In genomic region chr19:37235818-37236217, GRCm38 (mm10) we compare ENCODE assay signal across 17 mouse cellular contexts. TPM values are rescaled to one million over a fixed set of nuclear protein-coding genes. Genes with fewer than 3 reads are reported as not detected.
A peak's percentile ranks its signal among the peaks of the same experiment; 100 is the strongest.
DNase-seq lines count a peak whose midpoint lies in the region; ATAC-seq and TF ChIP-seq lines count a peak whose summit lies in the region.
"Had no signal": no experiment of that assay in that cellular context is flagged by ENCODE, and none has a peak within 500 bp of the region (broad histone marks: within the 10 kb centered on the region; RNA-seq: fewer than 3 reads in every experiment).

No protein-coding gene starts in this region.

- no peak overlapping the region for H3K27ac ChIP-seq in forebrain, embryonic 14.5 days (ENCODE audit: low read depth, low read length)
- H3K27ac ChIP-seq in forebrain, embryonic 12.5 days, result no peak overlapping the region
- H3K27ac ChIP-seq in bone marrow, adult 2 months (ENCODE audit: control insufficient read depth, insufficient read depth, low read depth, low read length, poor library complexity), result peak overlapping the region; percentile 21; the same call in 1 of the 2 replicates
- peak overlapping the region; percentile 93 for H3K27ac ChIP-seq in liver, postnatal 0 days (ENCODE audit: low read depth)
- H3K27ac ChIP-seq in neural tube, embryonic 15.5 days (replicated peaks), result no peak overlapping the region
- H3K27ac ChIP-seq: embryonic facial prominence, embryonic 13.5 days; forebrain, embryonic 13.5 days; hindbrain, embryonic 10.5 days; limb, embryonic 15.5 days; stomach, postnatal 0 days had no signal

- H3K4me3 ChIP-seq in forebrain, embryonic 14.5 days (ENCODE audit: low read depth, low read length), result no peak overlapping the region
- no peak overlapping the region for H3K4me3 ChIP-seq in forebrain, embryonic 12.5 days (replicated peaks)
- H3K4me3 ChIP-seq in bone marrow, adult 2 months (replicated peaks; ENCODE audit: control insufficient read depth, low read depth, low read length), result no peak overlapping the region
- H3K4me3 ChIP-seq in liver, postnatal 0 days (ENCODE audit: low read depth, low read length), result no peak overlapping the region
- H3K4me3 ChIP-seq in neural tube, embryonic 15.5 days (replicated peaks), result no peak overlapping the region
- H3K4me3 ChIP-seq: embryonic facial prominence, embryonic 13.5 days; forebrain, embryonic 13.5 days; hindbrain, embryonic 10.5 days; limb, embryonic 15.5 days had no signal

- H3K9me3 ChIP-seq in forebrain, embryonic 14.5 days (replicated peaks; ENCODE audit: control insufficient read depth, low read length), result no peaks in the 10 kb centered on the region
- no peaks in the 10 kb centered on the region for H3K9me3 ChIP-seq in forebrain, embryonic 12.5 days
- no peaks in the 10 kb centered on the region for H3K9me3 ChIP-seq in liver, postnatal 0 days (ENCODE audit: low read length)
- no peaks in the 10 kb centered on the region for H3K9me3 ChIP-seq in neural tube, embryonic 15.5 days (replicated peaks)
- H3K9me3 ChIP-seq: embryonic facial prominence, embryonic 13.5 days; forebrain, embryonic 13.5 days; hindbrain, embryonic 10.5 days; limb, embryonic 15.5 days had no signal

- no peak overlapping the region for H3K4me2 ChIP-seq in forebrain, embryonic 14.5 days (ENCODE audit: low read length)
- no peak overlapping the region for H3K4me2 ChIP-seq in forebrain, embryonic 12.5 days
- peak overlapping the region; percentile 79; the same call in 1 of the 2 replicates for H3K4me2 ChIP-seq in liver, postnatal 0 days (ENCODE audit: low read depth, low read length)
- no peak overlapping the region for H3K4me2 ChIP-seq in neural tube, embryonic 15.5 days
- H3K4me2 ChIP-seq: embryonic facial prominence, embryonic 13.5 days; forebrain, embryonic 13.5 days; limb, embryonic 15.5 days had no signal

- 36% methylated on average over 8 of the region's 8 CpGs for WGBS in forebrain, embryonic 14.5 days
- 53% methylated on average over 8 of the region's 8 CpGs for WGBS in forebrain, embryonic 12.5 days
- 66% methylated on average over 8 of the region's 8 CpGs for WGBS in bone marrow, adult 2 months
- WGBS in liver, postnatal 0 days (ENCODE audit: insufficient replicate concordance), result 60% methylated on average over 8 of the region's 8 CpGs
- WGBS in neural tube, embryonic 15.5 days, result 58% methylated on average over 8 of the region's 8 CpGs

- no peak for ATAC-seq in forebrain, embryonic 14.5 days
- no peak for ATAC-seq in forebrain, embryonic 12.5 days (ENCODE audit: low FRiP score)
- ATAC-seq in liver, postnatal 0 days, result no peak
- ATAC-seq in neural tube, embryonic 15.5 days (ENCODE audit: low FRiP score), result no peak
- ATAC-seq: forebrain, embryonic 13.5 days had no signal

- peak; percentile 40; the same call in 1 of the 2 replicates for TF ChIP-seq EP300 in liver, postnatal 0 days (IDR thresholded peaks at IDR 0.05; ENCODE audit: low read depth)

- intact Hi-C loops in left cerebral cortex, postnatal 4 days (cut with DNase I), result loop anchor here (5.0 kb wide), 1 partner anchor 269 kb away; no protein-coding TSS in a partner anchor

- TF ChIP-seq CTCF in bone marrow, adult 2 months (IDR thresholded peaks at IDR 0.05; ENCODE audit: control insufficient read depth, insufficient read depth, low read length), result no peak
- TF ChIP-seq CTCF in liver, postnatal 0 days (IDR thresholded peaks at IDR 0.05; ENCODE audit: low read depth), result no peak

- peaks cover 13% of the 10 kb centered on the region; the same call in 1 of the 2 replicates for H3K4me1 ChIP-seq in forebrain, embryonic 14.5 days (ENCODE audit: control insufficient read depth, insufficient read depth, low read length)
- peaks cover 23% of the 10 kb centered on the region for H3K4me1 ChIP-seq in forebrain, embryonic 12.5 days
- peaks cover 3% of the 10 kb centered on the region; the same call in 1 of the 2 replicates for H3K4me1 ChIP-seq in bone marrow, adult 2 months (ENCODE audit: control insufficient read depth, insufficient read depth, low read length)
- H3K4me1 ChIP-seq in liver, postnatal 0 days (ENCODE audit: insufficient read depth), result peaks cover 36% of the 10 kb centered on the region
- peaks cover 18% of the 10 kb centered on the region for H3K4me1 ChIP-seq in neural tube, embryonic 15.5 days

- H3K9ac ChIP-seq in forebrain, embryonic 14.5 days (ENCODE audit: low read length), result no peak overlapping the region
- H3K9ac ChIP-seq in forebrain, embryonic 12.5 days, result no peak overlapping the region
- no peak overlapping the region for H3K9ac ChIP-seq in liver, postnatal 0 days (replicated peaks)
- no peak overlapping the region for H3K9ac ChIP-seq in neural tube, embryonic 15.5 days (replicated peaks)
- H3K9ac ChIP-seq: embryonic facial prominence, embryonic 13.5 days; forebrain, embryonic 13.5 days; limb, embryonic 15.5 days had no signal

- peak; percentile 13 for DNase-seq in forebrain, embryonic 14.5 days (ENCODE audit: low spot score)
- DNase-seq in left cerebral cortex, postnatal 4 days, result peak; percentile 26
- DNase-seq in left cerebral cortex, adult 11 months (ENCODE audit: low spot score), result no peak
- DNase-seq in liver, postnatal 0 days, result peak; percentile 76
- DNase-seq in neural tube, embryonic 10.5 days (ENCODE audit: extremely low spot score, low spot score), result no peak
- DNase-seq: adrenal gland, adult 2 months; B cell, adult 2 months; cerebellum, postnatal 36 days; right cerebral cortex, postnatal 14 days had no signal

- no peak for TF ChIP-seq POLR2A in bone marrow, adult 2 months (IDR thresholded peaks at IDR 0.05; ENCODE audit: borderline replicate concordance, control insufficient read depth, low read depth, low read length)

- H3K27me3 ChIP-seq in forebrain, embryonic 14.5 days (replicated peaks; ENCODE audit: control insufficient read depth, insufficient read depth, low read length), result peaks cover 13% of the 10 kb centered on the region; the same call in 1 of the 2 replicates
- peaks cover 39% of the 10 kb centered on the region for H3K27me3 ChIP-seq in forebrain, embryonic 12.5 days
- H3K27me3 ChIP-seq in liver, postnatal 0 days (ENCODE audit: insufficient read depth, low read length), result peaks cover 6% of the 10 kb centered on the region
- H3K27me3 ChIP-seq in neural tube, embryonic 15.5 days (replicated peaks), result peaks cover 12% of the 10 kb centered on the region; the same call in 1 of the 2 replicates

- no peaks in the 10 kb centered on the region for H3K36me3 ChIP-seq in forebrain, embryonic 14.5 days (ENCODE audit: control insufficient read depth, insufficient read depth, low read length)
- H3K36me3 ChIP-seq in forebrain, embryonic 12.5 days (replicated peaks), result no peaks in the 10 kb centered on the region
- H3K36me3 ChIP-seq in liver, postnatal 0 days (replicated peaks; ENCODE audit: insufficient read depth, low read length), result no peaks in the 10 kb centered on the region
- H3K36me3 ChIP-seq in neural tube, embryonic 15.5 days, result no peaks in the 10 kb centered on the region
- H3K36me3 ChIP-seq: embryonic facial prominence, embryonic 13.5 days; hindbrain, embryonic 10.5 days; limb, embryonic 15.5 days had no signal

RNA-seq across cellular contexts. Expression of gene Cpeb3, which starts 27.4 kb away (rescaled TPM):
- polyA plus RNA-seq in forebrain, embryonic 14.5 days (2014; fragmentation: Nextera tagmentation; extraction: Ambion mirVana), result 3.1 and 4.1 TPM in 2 replicates
- 3.7 and 6.1 TPM in 2 replicates for polyA plus RNA-seq in forebrain, embryonic 12.5 days (2016; fragmentation: Nextera tagmentation; extraction: Ambion mirVana)
- total RNA-seq in left cerebral cortex, postnatal 4 days (2021), result 10 to 100 TPM; 36.7 to 38.6 TPM
- 6.1 and 9.1 TPM in 2 replicates for polyA plus RNA-seq in bone marrow, adult 2 months (2011; ENCODE audit: insufficient read depth, insufficient read length, low replicate concordance, missing spikeins)
- polyA plus RNA-seq in liver, postnatal 0 days (2015; fragmentation: Nextera tagmentation; extraction: Ambion mirVana), result 2.1 and 2.8 TPM in 2 replicates
- polyA plus RNA-seq in neural tube, embryonic 15.5 days (2015; fragmentation: Nextera tagmentation; extraction: Ambion mirVana), result 11.0 and 12.0 TPM in 2 replicates

RNA-seq across cellular contexts. Expression of gene March5, which starts 28.5 kb away (rescaled TPM):
- polyA plus RNA-seq in forebrain, embryonic 14.5 days (2014; fragmentation: Nextera tagmentation; extraction: Ambion mirVana), result 127 and 143 TPM in 2 replicates
- polyA plus RNA-seq in forebrain, embryonic 12.5 days (2016; fragmentation: Nextera tagmentation; extraction: Ambion mirVana), result 154 and 159 TPM in 2 replicates
- 100 to 1,000 TPM in 1 of 2 experiments, 10 to 100 TPM in 1; 99.0 to 104 TPM for total RNA-seq in left cerebral cortex, postnatal 4 days (2021)
- polyA plus RNA-seq in bone marrow, adult 2 months (2011; ENCODE audit: insufficient read depth, insufficient read length, low replicate concordance, missing spikeins), result 103 and 126 TPM in 2 replicates
- 119 and 126 TPM in 2 replicates for polyA plus RNA-seq in liver, postnatal 0 days (2015; fragmentation: Nextera tagmentation; extraction: Ambion mirVana)
- 98.7 and 104 TPM in 2 replicates for polyA plus RNA-seq in neural tube, embryonic 15.5 days (2015; fragmentation: Nextera tagmentation; extraction: Ambion mirVana)

Comparison
In these comparisons a context has a peak if more than half of its experiments do, and no peak if none do; other contexts are left out.
1. DNase-seq: peak in forebrain, embryonic 14.5 days (single experiment), left cerebral cortex, postnatal 4 days (single experiment) and liver, postnatal 0 days (single experiment); none in left cerebral cortex, adult 11 months (single experiment) and neural tube, embryonic 10.5 days (single experiment).
2. H3K27ac ChIP-seq: peak in bone marrow, adult 2 months (single experiment) and liver, postnatal 0 days (single experiment); none in forebrain, embryonic 14.5 days (single experiment), forebrain, embryonic 12.5 days (single experiment) and neural tube, embryonic 15.5 days (single experiment).